Mouse (Mus musculus) liver, postnatal 0 days (tissue): Measurements from ENCODE around the gene Myoc.

Experiments used
- CTCF ChIP-seq: sonication (generic); IDR thresholded peaks from 2 replicates; pipeline ENCODE4 v1.5.1; 2016; ENCODE audit warnings: antibody characterized with exemption, low read depth
- EP300 ChIP-seq: IDR thresholded peaks from 2 replicates; pipeline ENCODE4 v1.6.1; 2016; ENCODE audit warnings: antibody characterized with exemption, low read depth, mild to moderate bottlenecking

- TF ChIP-seq CTCF (no peak), EP300 (no peak)
Observed at GRCm38 (mm10) chr1:162638535-162638934, 420 bp upstream of the Myoc start.
